Mouse (Mus musculus) midbrain, embryonic 14.5 days (tissue): ENCODE data around the gene Tppp3. TPM values are rescaled to one million over a fixed set of nuclear protein-coding genes. Genes with fewer than 3 reads are reported as not detected.

Experiments
- ATAC-seq: fragments of 200-750 bp; cut with Nextera tagmentation; 2 replicates; pipeline ENCODE4 v1.8.0; 2017; ENCODE audit warnings: moderate number of reproducible peaks, moderate library complexity; ENCODE audit not compliant: low FRiP score, low TSS enrichment
- DNase-seq: peaks from one replicate; pipeline ENCODE4 v3.0.0-alpha.2; 2015
- H3K27ac ChIP-seq: fragments of 300-500 bp; sonication (generic); replicated peaks from 2 replicates; pipeline ENCODE4 v1.5.1; 2014; ENCODE audit warnings: mild to moderate bottlenecking, low read depth, low read length, moderate library complexity
- H3K27me3 ChIP-seq: fragments of 300-500 bp; sonication (generic); 2 replicates; pipeline ENCODE4 v1.6.1; 2014; ENCODE audit warnings: low read length, control low read depth, mixed read lengths; ENCODE audit not compliant: control insufficient read depth, insufficient read depth
- H3K36me3 ChIP-seq: fragments of 300-500 bp; sonication (generic); 2 replicates; pipeline ENCODE4 v1.6.1; 2014; ENCODE audit warnings: low read length, control low read depth; ENCODE audit not compliant: control insufficient read depth, insufficient read depth
- H3K4me1 ChIP-seq: fragments of 300-500 bp; sonication (generic); 2 replicates; pipeline ENCODE4 v1.6.1; 2014; ENCODE audit warnings: mild to moderate bottlenecking, antibody characterized with exemption, low read length, control low read depth; ENCODE audit not compliant: control insufficient read depth, insufficient read depth
- H3K4me2 ChIP-seq: fragments of 300-500 bp; sonication (generic); 2 replicates; pipeline ENCODE4 v1.6.1; 2014; ENCODE audit warnings: mild to moderate bottlenecking, low read length, moderate library complexity
- H3K4me3 ChIP-seq: fragments of 300-500 bp; sonication (generic); replicated peaks from 2 replicates; pipeline ENCODE4 v1.5.1; 2014; ENCODE audit warnings: low read depth, low read length
- H3K9ac ChIP-seq: fragments of 300-500 bp; sonication (generic); replicated peaks from 2 replicates; pipeline ENCODE4 v1.6.1; 2014; ENCODE audit warnings: mild to moderate bottlenecking, low read length, moderate library complexity
- H3K9me3 ChIP-seq: fragments of 300-500 bp; sonication (generic); 2 replicates; pipeline ENCODE4 v1.6.1; 2016; ENCODE audit warnings: low read length, control low read depth, mixed read lengths; ENCODE audit not compliant: control insufficient read depth
- WGBS: fragments of 180-500 bp; shearing (Covaris S2); extraction: QIAGEN DNeasy Blood & Tissue Kit; methylation state at CpG from one replicate; pipeline ENCODE4 v1.1.7; 2014; 5-methylcytosine and 5-hydroxymethylcytosine counted together
- polyA plus RNA-seq: library from polyadenylated mRNA; unstranded; fragments of >200 nt; fragmentation: Nextera tagmentation; extraction: Ambion mirVana; gene quantifications from 2 replicates; pipeline ENCODE4 v1.2.1, GENCODE M21; 2014

Gene Tppp3
- polyA plus RNA-seq, 1 experiment from 2014 or later, result 91.3 TPM

DNA sequence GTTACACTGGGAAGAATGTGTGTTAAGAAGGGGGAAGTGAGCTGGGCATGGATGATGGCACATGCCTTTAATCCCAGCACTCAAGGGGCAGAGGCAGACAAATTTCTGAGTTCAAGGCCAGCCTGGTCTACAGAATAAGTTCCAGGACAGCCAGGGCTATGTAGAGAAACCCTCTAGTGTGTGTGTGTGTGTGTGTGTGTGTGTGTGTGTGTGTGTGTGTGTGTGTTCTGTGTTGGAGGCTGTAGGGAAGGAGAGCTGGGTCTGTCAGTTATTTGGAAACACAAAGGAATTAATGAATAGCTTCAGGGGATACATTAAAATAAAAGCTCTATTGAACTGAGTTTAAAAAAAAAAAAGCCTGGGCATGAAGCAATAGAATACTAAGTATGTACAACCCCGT lies 20.3 kb downstream of the Tppp3 start:
- H3K27ac ChIP-seq, result no peak overlapping the region
- no peak for DNase-seq
- 28% methylated on average over 1 of the region's 1 CpGs for WGBS
- H3K9ac ChIP-seq, result no peak overlapping the region
- H3K36me3 ChIP-seq, result no peaks in the 10 kb centered on the region
- H3K9me3 ChIP-seq, result no peaks in the 10 kb centered on the region
- no peak overlapping the region for H3K4me2 ChIP-seq
- H3K4me3 ChIP-seq, result no peak overlapping the region
- H3K27me3 ChIP-seq, result no peaks in the 10 kb centered on the region
- H3K4me1 ChIP-seq, result 0 out of 2 replicates have a peak, but pooled peaks cover 3% of the 10 kb centered on the region
- no peak for ATAC-seq

DNA sequence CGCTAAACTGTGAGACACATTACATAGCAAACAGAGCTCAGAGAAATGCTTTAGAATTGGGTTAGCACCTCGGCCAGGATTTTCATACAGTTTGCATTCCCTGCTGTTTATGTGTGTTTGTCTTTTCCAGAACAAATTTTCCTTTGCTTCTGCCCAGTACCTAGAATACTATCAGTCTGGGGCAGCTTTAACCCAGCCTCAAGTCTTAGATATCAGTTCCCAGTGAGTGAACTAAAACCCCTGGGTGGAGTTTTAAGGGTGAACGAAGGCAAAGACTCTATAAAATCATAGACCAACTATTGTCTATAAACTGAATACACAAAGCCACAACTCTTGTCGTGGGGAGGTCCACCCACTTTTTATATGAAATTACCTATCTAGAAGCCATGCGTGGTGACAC lies 22.7 kb downstream of the Tppp3 start:
- WGBS, result 94% methylated on average over 5 of the region's 5 CpGs
- H3K9ac ChIP-seq, result no peak overlapping the region
- no peak overlapping the region for H3K4me2 ChIP-seq
- peaks cover 8% of the 10 kb centered on the region; the same call in 1 of the 2 replicates for H3K4me1 ChIP-seq
- no peak overlapping the region for H3K27ac ChIP-seq
- DNase-seq (no peak), ATAC-seq (no peak)
- H3K9me3 ChIP-seq, result no peaks in the 10 kb centered on the region
- no peaks in the 10 kb centered on the region for H3K36me3 ChIP-seq
- H3K4me3 ChIP-seq, result no peak overlapping the region
- H3K27me3 ChIP-seq, result no peaks in the 10 kb centered on the region

DNA sequence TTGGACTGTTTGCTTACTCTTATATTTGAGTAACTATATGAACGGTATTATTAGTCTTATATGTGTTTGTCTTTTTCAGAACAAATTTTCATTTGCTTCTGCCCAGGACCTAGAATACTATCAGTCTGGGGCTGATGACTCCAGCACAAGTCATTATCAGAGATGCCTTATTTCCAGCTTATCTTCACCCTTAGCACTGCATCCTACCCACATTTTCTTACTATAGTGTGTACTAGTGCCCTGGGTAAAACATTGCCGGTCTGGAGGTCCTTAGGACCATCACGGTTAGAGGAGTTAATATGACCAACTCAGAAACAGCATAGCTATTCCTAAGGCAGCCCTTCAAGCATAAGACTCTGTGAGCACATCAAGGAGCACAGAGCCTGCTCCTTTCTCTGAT lies 23.1 kb downstream of the Tppp3 start:
- no peak overlapping the region for H3K27ac ChIP-seq
- 97% methylated on average over 3 of the region's 3 CpGs for WGBS
- H3K9me3 ChIP-seq, result no peaks in the 10 kb centered on the region
- no peak overlapping the region for H3K4me2 ChIP-seq
- peaks cover 8% of the 10 kb centered on the region; the same call in 1 of the 2 replicates for H3K4me1 ChIP-seq
- DNase-seq (no peak), ATAC-seq (no peak)
- no peaks in the 10 kb centered on the region for H3K27me3 ChIP-seq
- no peaks in the 10 kb centered on the region for H3K36me3 ChIP-seq
- H3K9ac ChIP-seq, result no peak overlapping the region
- H3K4me3 ChIP-seq, result no peak overlapping the region

DNA sequence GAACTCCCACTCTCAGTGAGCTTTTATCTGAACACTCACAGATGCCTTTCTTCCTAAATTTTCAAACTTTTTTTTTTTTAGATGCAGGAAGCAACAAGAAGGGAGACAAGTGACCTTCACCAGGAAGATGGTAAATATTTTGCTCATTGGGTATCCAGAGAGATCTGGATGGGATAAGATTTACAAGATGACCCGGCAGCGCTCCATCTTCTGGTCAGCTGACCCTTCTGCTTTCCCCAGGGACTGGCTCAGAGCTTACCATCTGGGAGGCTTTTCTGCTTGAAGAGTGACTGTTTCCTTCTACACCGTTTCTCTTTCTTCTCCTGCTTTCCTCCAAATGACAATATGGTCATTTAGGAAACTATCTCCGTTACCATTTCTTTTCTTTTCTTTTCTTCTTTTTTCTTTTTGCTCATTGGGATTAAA lies 25.2 kb downstream of the Tppp3 start:
- no peaks in the 10 kb centered on the region for H3K9me3 ChIP-seq
- no peaks in the 10 kb centered on the region for H3K36me3 ChIP-seq
- H3K4me3 ChIP-seq, result no peak overlapping the region
- H3K27me3 ChIP-seq, result no peaks in the 10 kb centered on the region
- H3K4me2 ChIP-seq, result peak overlapping the region; percentile 18
- no peak overlapping the region for H3K9ac ChIP-seq
- peaks cover 8% of the 10 kb centered on the region; the same call in 1 of the 2 replicates for H3K4me1 ChIP-seq
- peak overlapping the region; percentile 75; the same call in 1 of the 2 replicates for H3K27ac ChIP-seq
- ATAC-seq (peak; percentile 68; the same call in 1 of the 2 replicates), DNase-seq (peak; percentile 80)
- 4% methylated on average over 4 of the region's 4 CpGs for WGBS

DNA sequence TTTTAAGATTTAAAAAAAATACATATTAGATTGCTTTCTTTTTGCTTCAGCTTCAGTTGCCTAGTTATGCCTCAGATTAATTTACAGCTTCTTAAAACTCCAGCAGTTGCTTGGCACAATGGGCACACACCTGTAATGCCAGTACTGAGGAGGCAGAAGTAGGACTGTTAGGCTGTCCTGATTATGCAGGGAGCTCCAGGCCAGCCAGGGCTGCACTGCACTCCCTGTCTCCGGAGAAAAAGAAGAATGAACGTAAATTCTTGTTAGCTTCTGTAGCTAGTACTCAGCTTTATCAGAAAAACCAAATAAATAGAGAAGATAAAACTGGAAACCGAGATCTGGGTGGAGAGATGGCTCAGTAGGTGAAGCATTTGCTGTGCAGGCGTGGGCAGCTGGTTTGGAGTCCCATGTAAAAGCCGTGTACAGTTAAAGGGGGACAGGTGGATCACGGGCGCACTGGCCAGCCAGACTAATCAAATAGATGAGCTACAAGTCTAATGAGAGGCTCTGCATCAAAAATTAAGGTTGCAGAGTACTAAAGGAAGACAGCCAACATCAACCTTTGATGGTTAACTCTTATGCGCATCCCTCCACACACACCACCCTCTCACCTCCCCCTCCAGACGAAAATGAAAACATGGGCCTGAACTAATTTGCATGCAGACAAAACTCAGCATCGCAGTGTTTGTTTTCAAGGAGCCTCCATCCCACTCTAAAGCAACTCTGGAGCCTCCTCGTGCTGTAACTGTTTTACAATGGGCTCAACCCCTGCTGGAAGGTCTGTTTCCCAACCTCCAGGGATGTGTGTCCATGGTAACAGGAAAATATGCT lies 25.8 kb downstream of the Tppp3 start:
- Histone ChIP-seq H3K27me3 (no peaks in the 10 kb centered on the region), H3K27ac (peak overlapping the region; percentile 75), H3K4me2 (peak overlapping the region; percentile 18), H3K36me3 (no peaks in the 10 kb centered on the region), H3K4me1 (peaks cover 8% of the 10 kb centered on the region; the same call in 1 of the 2 replicates), H3K4me3 (no peak overlapping the region), H3K9ac (no peak overlapping the region), H3K9me3 (no peaks in the 10 kb centered on the region)
- DNase-seq, result peak; percentile 83
- WGBS, result 6% methylated on average over 11 of the region's 11 CpGs
- ATAC-seq, result peak; percentile 87

DNA sequence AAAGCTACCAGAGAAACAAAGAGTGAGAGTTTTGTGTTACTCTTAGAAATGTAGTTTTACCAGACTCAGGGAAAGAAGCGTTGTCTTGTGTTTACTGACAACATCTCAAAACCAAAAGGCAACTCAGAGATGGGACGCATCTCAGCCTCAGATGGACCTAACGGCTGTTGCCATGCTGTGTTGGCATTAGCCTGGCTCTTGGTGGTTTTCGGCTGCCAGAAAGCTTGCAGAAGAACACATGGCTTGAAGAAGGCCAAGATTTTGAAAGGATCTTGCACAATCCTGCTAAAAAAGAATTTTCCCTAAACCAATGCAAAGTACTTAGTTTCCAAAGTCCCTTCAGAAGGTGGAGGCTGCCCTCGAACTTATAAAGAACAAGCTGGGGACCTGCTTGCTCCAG lies 28.7 kb downstream of the Tppp3 start:
- DNase-seq, result no peak
- H3K36me3 ChIP-seq, result no peaks in the 10 kb centered on the region
- no peak for ATAC-seq
- H3K4me2 ChIP-seq, result no peak overlapping the region
- no peak overlapping the region for H3K27ac ChIP-seq
- H3K9ac ChIP-seq, result no peak overlapping the region
- no peaks in the 10 kb centered on the region for H3K9me3 ChIP-seq
- peaks cover 13% of the 10 kb centered on the region; the same call in 1 of the 2 replicates for H3K4me1 ChIP-seq
- 96% methylated on average over 5 of the region's 5 CpGs for WGBS
- H3K4me3 ChIP-seq, result no peak overlapping the region
- H3K27me3 ChIP-seq, result no peaks in the 10 kb centered on the region

DNA sequence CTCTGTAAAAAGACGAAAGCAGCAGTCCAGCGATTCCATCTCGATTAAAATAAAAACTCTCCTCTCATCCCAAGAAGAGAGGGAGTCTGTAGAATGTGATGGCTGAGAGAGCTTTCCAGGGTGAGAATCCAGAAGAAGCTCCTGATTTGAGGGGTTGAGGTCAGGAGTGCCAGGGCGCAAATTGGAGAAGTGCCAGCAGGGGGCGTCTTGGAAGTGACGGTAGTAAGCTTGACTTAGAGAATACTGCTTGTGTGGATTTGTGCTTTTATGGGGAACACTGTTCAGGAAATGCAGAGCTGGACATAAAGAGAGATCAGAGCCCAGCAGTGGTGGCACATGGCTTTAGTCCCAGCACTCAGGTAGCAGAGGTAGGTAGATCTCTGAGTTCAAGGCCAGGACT lies 29.9 kb downstream of the Tppp3 start:
- Histone ChIP-seq H3K9me3 (no peaks in the 10 kb centered on the region), H3K27ac (no peak overlapping the region), H3K9ac (no peak overlapping the region), H3K4me3 (no peak overlapping the region), H3K27me3 (no peaks in the 10 kb centered on the region), H3K4me2 (no peak overlapping the region), H3K36me3 (no peaks in the 10 kb centered on the region), H3K4me1 (peaks cover 13% of the 10 kb centered on the region; the same call in 1 of the 2 replicates)
- ATAC-seq, result no peak
- peak; percentile 71 for DNase-seq
- WGBS, result 9% methylated on average over 6 of the region's 6 CpGs

DNA sequence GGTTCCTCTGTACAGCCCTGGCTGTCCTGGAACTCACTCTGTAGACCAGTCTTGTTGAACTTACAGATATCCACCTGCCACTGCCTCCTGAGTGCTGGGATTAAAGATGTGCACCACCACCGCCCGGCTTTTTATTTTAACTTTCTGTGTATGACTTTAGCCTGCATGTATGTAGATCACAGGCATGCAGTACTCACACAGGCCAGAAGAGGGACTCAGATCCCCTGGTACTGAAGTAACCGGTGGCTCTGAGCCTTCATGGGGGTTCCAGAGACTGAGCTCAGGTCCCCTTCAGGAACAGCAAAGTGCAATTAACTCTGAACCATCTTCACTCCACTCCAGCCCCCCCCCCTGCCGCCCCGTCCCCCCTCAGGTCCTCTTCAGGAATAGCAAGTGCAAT lies 32.5 kb downstream of the Tppp3 start:
- peak; percentile 53 for DNase-seq
- no peak overlapping the region for H3K9ac ChIP-seq

More for the DNA sequence above, 32.5 kb downstream of the Tppp3 start:
- Histone ChIP-seq H3K4me2 (no peak overlapping the region), H3K4me3 (no peak overlapping the region), H3K27ac (no peak overlapping the region), H3K9me3 (no peaks in the 10 kb centered on the region), H3K4me1 (peaks cover 7% of the 10 kb centered on the region), H3K36me3 (no peaks in the 10 kb centered on the region), H3K27me3 (no peaks in the 10 kb centered on the region)
- no peak for ATAC-seq
- 34% methylated on average over 5 of the region's 5 CpGs for WGBS
